Mouse (Mus musculus) kidney, embryonic 14.5 days (tissue): ENCODE results near the gene Zc3h7b. TPM values are rescaled to one million over a fixed set of nuclear protein-coding genes. Genes with fewer than 3 reads are reported as not detected.

Experiments
- ATAC-seq: fragments of 200-750 bp; cut with Nextera tagmentation; 2 replicates; pipeline ENCODE4 v1.8.0; 2017; ENCODE audit warnings: moderate number of reproducible peaks, mild to moderate bottlenecking, moderate TSS enrichment, moderate library complexity; ENCODE audit not compliant: low FRiP score, low TSS enrichment
- H3K27ac ChIP-seq: fragments of 300-500 bp; sonication (generic); 2 replicates; pipeline ENCODE4 v1.5.1; 2014; ENCODE audit warnings: low read depth, mild to moderate bottlenecking, low read length, moderate library complexity, mixed read lengths
- H3K27me3 ChIP-seq: fragments of 300-500 bp; sonication (generic); 2 replicates; pipeline ENCODE4 v1.6.1; 2014; ENCODE audit warnings: mild to moderate bottlenecking, low read length; ENCODE audit not compliant: control insufficient read depth, insufficient read depth
- H3K36me3 ChIP-seq: fragments of 300-500 bp; sonication (generic); 2 replicates; pipeline ENCODE4 v1.6.1; 2014; ENCODE audit warnings: low read length, mixed read lengths; ENCODE audit not compliant: control insufficient read depth, insufficient read depth
- H3K4me1 ChIP-seq: fragments of 300-500 bp; sonication (generic); 2 replicates; pipeline ENCODE4 v1.6.1; 2014; ENCODE audit warnings: low read length, mixed read lengths; ENCODE audit not compliant: control insufficient read depth, insufficient read depth
- H3K4me2 ChIP-seq: fragments of 300-500 bp; sonication (generic); replicated peaks from 2 replicates; pipeline ENCODE4 v1.6.1; 2014; ENCODE audit warnings: low read depth, mild to moderate bottlenecking, low read length
- H3K4me3 ChIP-seq: fragments of 300-500 bp; sonication (generic); 2 replicates; pipeline ENCODE4 v1.5.1; 2014; ENCODE audit warnings: mild to moderate bottlenecking, low read length
- H3K9ac ChIP-seq: fragments of 300-500 bp; sonication (generic); 2 replicates; pipeline ENCODE4 v1.6.1; 2014; ENCODE audit warnings: low read depth, mild to moderate bottlenecking, low read length, moderate library complexity
- H3K9me3 ChIP-seq: fragments of 300-500 bp; sonication (generic); 2 replicates; pipeline ENCODE4 v1.6.1; 2016; ENCODE audit warnings: low read length; ENCODE audit not compliant: control insufficient read depth
- WGBS: fragments of 180-500 bp; shearing (Covaris S2); extraction: QIAGEN DNeasy Blood & Tissue Kit; methylation state at CpG from one replicate; pipeline ENCODE4 v1.1.7; 2014; 5-methylcytosine and 5-hydroxymethylcytosine counted together
- polyA plus RNA-seq: library from polyadenylated mRNA; unstranded; fragments of >200 nt; fragmentation: Nextera tagmentation; extraction: Ambion mirVana; gene quantifications from 2 replicates; pipeline ENCODE4 v1.2.1, GENCODE M21; 2014

The Zc3h7b gene
- polyA plus RNA-seq, 1 experiment from 2014 or later: 60.5 TPM

- ATAC-seq: no peak
These were observed 69.3 kb downstream of the Zc3h7b start for GRCm38 (mm10) chr15:81813986-81814705.

GRCm38 (mm10) chr15:81814716-81815370 is 70.0 kb downstream of the Zc3h7b start:
- Histone ChIP-seq H3K4me2 (no peak overlapping the region), H3K27ac (no peak overlapping the region), H3K4me1 (peaks cover 9% of the 10 kb centered on the region; the same call in 1 of the 2 replicates), H3K4me3 (no peak overlapping the region), H3K9me3 (no peaks in the 10 kb centered on the region), H3K36me3 (peaks cover 22% of the 10 kb centered on the region), H3K9ac (no peak overlapping the region), H3K27me3 (no peaks in the 10 kb centered on the region)
- ATAC-seq: no peak
- 93% methylated on average over 12 of the region's 12 CpGs for WGBS

More at GRCm38 (mm10) chr15:81813986-81814705, 69.3 kb downstream of the Zc3h7b start:
- Histone ChIP-seq H3K9ac (no peak overlapping the region), H3K9me3 (no peaks in the 10 kb centered on the region), H3K4me2 (no peak overlapping the region), H3K27me3 (no peaks in the 10 kb centered on the region), H3K4me3 (no peak overlapping the region), H3K4me1 (peaks cover 16% of the 10 kb centered on the region), H3K27ac (no peak overlapping the region), H3K36me3 (peaks cover 22% of the 10 kb centered on the region)
- WGBS: 82% methylated on average over 5 of the region's 5 CpGs

- Histone ChIP-seq H3K4me2 (no peak overlapping the region), H3K36me3 (peaks cover 41% of the 10 kb centered on the region)
These were observed 73.5 kb downstream of the Zc3h7b start for GRCm38 (mm10) chr15:81818404-81818803.

GRCm38 (mm10) chr15:81822631-81823030 is 77.8 kb downstream of the Zc3h7b start:
- Histone ChIP-seq H3K9ac (no peak overlapping the region), H3K4me1 (no peaks in the 10 kb centered on the region), H3K9me3 (no peaks in the 10 kb centered on the region), H3K27ac (no peak overlapping the region), H3K36me3 (peaks cover 45% of the 10 kb centered on the region; the same call in 1 of the 2 replicates), H3K4me2 (no peak overlapping the region), H3K27me3 (no peaks in the 10 kb centered on the region), H3K4me3 (no peak overlapping the region)
- WGBS: 85% methylated on average over 3 of the region's 3 CpGs
- no peak for ATAC-seq

More at GRCm38 (mm10) chr15:81818404-81818803, 73.5 kb downstream of the Zc3h7b start:
- Histone ChIP-seq H3K4me3 (no peak overlapping the region), H3K27me3 (no peaks in the 10 kb centered on the region), H3K27ac (no peak overlapping the region), H3K4me1 (no peaks in the 10 kb centered on the region), H3K9me3 (no peaks in the 10 kb centered on the region), H3K9ac (no peak overlapping the region)
- ATAC-seq: no peak
- 92% methylated on average over 3 of the region's 3 CpGs for WGBS

GRCm38 (mm10) chr15:81824832-81825231 is 80.0 kb downstream of the Zc3h7b start:
- no peak overlapping the region for H3K9ac ChIP-seq
- no peak overlapping the region for H3K27ac ChIP-seq
- no peak overlapping the region for H3K4me2 ChIP-seq
- H3K36me3 ChIP-seq: peaks cover 45% of the 10 kb centered on the region; the same call in 1 of the 2 replicates
- no peak overlapping the region for H3K4me3 ChIP-seq
- no peak for ATAC-seq
- H3K9me3 ChIP-seq: no peaks in the 10 kb centered on the region
- no peaks in the 10 kb centered on the region for H3K27me3 ChIP-seq
- WGBS: 82% methylated on average over 3 of the region's 3 CpGs
- H3K4me1 ChIP-seq: no peaks in the 10 kb centered on the region

- Histone ChIP-seq H3K36me3 (peaks cover 23% of the 10 kb centered on the region; the same call in 1 of the 2 replicates), H3K4me2 (no peak overlapping the region), H3K4me3 (no peak overlapping the region), H3K9me3 (no peaks in the 10 kb centered on the region), H3K4me1 (no peaks in the 10 kb centered on the region), H3K9ac (no peak overlapping the region), H3K27ac (no peak overlapping the region), H3K27me3 (no peaks in the 10 kb centered on the region)
- WGBS: 87% methylated on average over 7 of the region's 7 CpGs
- no peak for ATAC-seq
These were observed 83.8 kb downstream of the Zc3h7b start for GRCm38 (mm10) chr15:81828426-81829207.

GRCm38 (mm10) chr15:81829208-81829580 is 84.3 kb downstream of the Zc3h7b start:
- 72% methylated on average over 2 of the region's 2 CpGs for WGBS

GRCm38 (mm10) chr15:81830530-81830929 is 85.7 kb downstream of the Zc3h7b start:
- H3K9ac ChIP-seq: no peak overlapping the region
- 95% methylated on average over 4 of the region's 4 CpGs for WGBS

More at GRCm38 (mm10) chr15:81829208-81829580, 84.3 kb downstream of the Zc3h7b start:
- Histone ChIP-seq H3K9me3 (no peaks in the 10 kb centered on the region), H3K4me3 (no peak overlapping the region), H3K4me1 (no peaks in the 10 kb centered on the region), H3K27ac (no peak overlapping the region), H3K36me3 (peaks cover 20% of the 10 kb centered on the region; the same call in 1 of the 2 replicates), H3K4me2 (no peak overlapping the region), H3K9ac (no peak overlapping the region), H3K27me3 (no peaks in the 10 kb centered on the region)
- ATAC-seq: no peak

More at GRCm38 (mm10) chr15:81830530-81830929, 85.7 kb downstream of the Zc3h7b start:
- ATAC-seq: no peak
- peaks cover 8% of the 10 kb centered on the region; the same call in 1 of the 2 replicates for H3K36me3 ChIP-seq
- H3K4me1 ChIP-seq: 0 out of 2 replicates have a peak, but pooled peaks cover under 1% of the 10 kb centered on the region
- H3K9me3 ChIP-seq: no peaks in the 10 kb centered on the region
- H3K4me2 ChIP-seq: no peak overlapping the region
- no peak overlapping the region for H3K27ac ChIP-seq
- H3K27me3 ChIP-seq: no peaks in the 10 kb centered on the region
- H3K4me3 ChIP-seq: no peak overlapping the region
